Mouse (Mus musculus) kidney, adult 2 months (tissue): ENCODE results near the gene Dact2.

Experiments used
- CTCF ChIP-seq: fragments of 200-500 bp; conservative IDR thresholded peaks from 2 replicates; pipeline ENCODE4 v1.5.1; 2011; ENCODE audit warnings: low read depth, mild to moderate bottlenecking, control low read depth, low read length, moderate library complexity, mixed read lengths; ENCODE audit not compliant: insufficient read depth, insufficient read length
- POLR2A ChIP-seq: fragments of 200-500 bp; IDR thresholded peaks from one replicate; pipeline ENCODE4 v1.6.1; 2011; ENCODE audit warnings: low read depth, low read length, control low read depth

DNA sequence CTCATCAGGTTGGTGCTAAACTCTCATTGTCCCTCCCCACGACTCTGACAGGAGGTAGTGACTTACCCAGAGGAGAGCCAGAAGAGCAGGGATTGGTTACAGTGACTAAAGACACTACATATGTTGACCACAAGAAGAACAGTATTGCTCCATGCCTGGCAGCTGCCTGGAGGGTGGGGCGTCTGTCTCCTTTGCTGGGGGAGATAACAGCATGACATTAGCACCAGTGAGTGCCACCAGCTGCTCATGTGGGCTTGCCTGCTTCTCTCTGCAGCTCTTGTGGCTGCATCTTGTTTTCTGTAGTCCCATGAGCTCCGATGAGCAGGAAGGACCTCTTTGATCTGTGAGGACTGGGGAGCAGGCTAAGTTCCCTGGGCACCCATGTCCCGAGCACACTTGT is 45.5 kb upstream of the Dact2 start:
- TF ChIP-seq CTCF (no peak), POLR2A (no peak)
